Comparison of ENCODE assay signal across 8 mouse cellular contexts in genomic region chr4:45941628-45942044, GRCm38 (mm10). TPM values are rescaled to one million over a fixed set of nuclear protein-coding genes. Genes with fewer than 3 reads are reported as not detected.
DNase-seq lines count a peak whose midpoint lies in the region; ATAC-seq and TF ChIP-seq lines count a peak whose summit lies in the region.

No protein-coding gene starts in this region.

- no peak overlapping the region for H3K9ac ChIP-seq in heart, adult 2 months (ENCODE audit: low read depth, low read length)
- no peak overlapping the region for H3K9ac ChIP-seq in liver, embryonic 12.5 days

- ATAC-seq in liver, embryonic 12.5 days, result no peak
- peak; percentile 62 for ATAC-seq in monocyte, adult 5-6 weeks (replicated peaks; ENCODE audit: insufficient number of reproducible peaks, low FRiP score, low TSS enrichment, poor library complexity, severe bottlenecking)

- WGBS in heart, adult 2 months, result 17% methylated on average over 13 of the region's 13 CpGs
- 18% methylated on average over 13 of the region's 13 CpGs for WGBS in kidney, adult 2 months
- WGBS in liver, embryonic 12.5 days (ENCODE audit: insufficient replicate concordance), result 16% methylated on average over 13 of the region's 13 CpGs

- DNase-seq in A20 (ENCODE audit: low read depth, low spot score) (peak; percentile 32), MN1 (ENCODE audit: low spot score) (peak; percentile 17)
- peak; percentile 39 to 67 for DNase-seq in heart, adult 2 months
- DNase-seq in kidney, adult 2 months, result peak; percentile 41
- peak; percentile 59 for DNase-seq in thymus, postnatal 14 days

- H3K36me3 ChIP-seq in heart, adult 2 months (ENCODE audit: control insufficient read depth, insufficient read depth, low read length), result no peaks in the 10 kb centered on the region
- H3K36me3 ChIP-seq in kidney, adult 2 months (ENCODE audit: control insufficient read depth, insufficient read depth, low read length), result no peaks in the 10 kb centered on the region
- H3K36me3 ChIP-seq in liver, embryonic 12.5 days, result no peaks in the 10 kb centered on the region

- H3K4me1 ChIP-seq in cortical plate, adult 2 months (ENCODE audit: control insufficient read depth, insufficient read depth, low read length), result no peaks in the 10 kb centered on the region
- no peaks in the 10 kb centered on the region for H3K4me1 ChIP-seq in heart, adult 2 months (ENCODE audit: control insufficient read depth, insufficient read depth, low read length)
- H3K4me1 ChIP-seq in kidney, adult 2 months (ENCODE audit: control insufficient read depth, insufficient read depth, low read length), result no peaks in the 10 kb centered on the region
- 0 out of 2 replicates have a peak, but pooled peaks cover 6% of the 10 kb centered on the region for H3K4me1 ChIP-seq in liver, embryonic 12.5 days

- no peak overlapping the region for H3K4me3 ChIP-seq in cortical plate, adult 2 months (ENCODE audit: insufficient read depth, low read length)
- H3K4me3 ChIP-seq in heart, adult 2 months, result no peak overlapping the region
- no peak overlapping the region for H3K4me3 ChIP-seq in kidney, adult 2 months (ENCODE audit: insufficient read depth, low read depth, low read length)
- no peak overlapping the region for H3K4me3 ChIP-seq in liver, embryonic 12.5 days

- no peaks in the 10 kb centered on the region for H3K27me3 ChIP-seq in heart, adult 2 months (ENCODE audit: control insufficient read depth, insufficient read depth, low read length)
- no peaks in the 10 kb centered on the region for H3K27me3 ChIP-seq in kidney, adult 2 months (replicated peaks; ENCODE audit: control insufficient read depth, insufficient read depth, low read length)
- 0 out of 2 replicates have a peak, but pooled peaks cover 13% of the 10 kb centered on the region for H3K27me3 ChIP-seq in liver, embryonic 12.5 days (replicated peaks)

- H3K9me3 ChIP-seq in liver, embryonic 12.5 days (replicated peaks), result no peaks in the 10 kb centered on the region

- no peak for TF ChIP-seq EP300 in heart, adult 2 months (IDR thresholded peaks at IDR 0.05; ENCODE audit: insufficient read depth, low read depth, low read length)

- no peak overlapping the region for H3K27ac ChIP-seq in cortical plate, adult 2 months (ENCODE audit: insufficient read depth, low read length)
- H3K27ac ChIP-seq in heart, adult 2 months, result no peak overlapping the region
- no peak overlapping the region for H3K27ac ChIP-seq in kidney, adult 2 months (ENCODE audit: insufficient read depth, low read depth, low read length)
- H3K27ac ChIP-seq in liver, embryonic 12.5 days, result no peak overlapping the region

- intact Hi-C loops in heart, adult 2 months (cut with DNase I), result loop anchor here (1.0 to 5.0 kb wide), 3 partner anchors 66 to 185 kb away; no protein-coding TSS in a partner anchor

- no peaks in the 10 kb centered on the region for H3K79me2 ChIP-seq in heart, adult 2 months (replicated peaks; ENCODE audit: control insufficient read depth, insufficient read depth, low read length)

- no peak for TF ChIP-seq POLR2A in cortical plate, adult 2 months (IDR thresholded peaks at IDR 0.05; ENCODE audit: extremely low read depth, insufficient read depth, low read length)
- TF ChIP-seq POLR2A in heart, adult 2 months (IDR thresholded peaks at IDR 0.05; ENCODE audit: insufficient read depth, low read depth, low read length), result no peak
- TF ChIP-seq POLR2A in kidney, adult 2 months (IDR thresholded peaks at IDR 0.05; ENCODE audit: low read depth, low read length), result no peak

- H3K4me2 ChIP-seq in liver, embryonic 12.5 days, result peak overlapping the region; percentile 41; the same call in 1 of the 2 replicates

- TF ChIP-seq CTCF in cortical plate, adult 2 months (IDR thresholded peaks at IDR 0.05; ENCODE audit: extremely low read depth, insufficient read depth, low read length), result peak; percentile 67
- peak; percentile 90 for TF ChIP-seq CTCF in heart, adult 2 months (IDR thresholded peaks at IDR 0.05)
- TF ChIP-seq CTCF in kidney, adult 2 months (conservative IDR thresholded peaks at IDR 0.05; ENCODE audit: insufficient read depth, insufficient read length, low read depth, low read length), result peak; percentile 82

RNA-seq across cellular contexts. Expression of gene Tdrd7, which starts 23.5 kb away (rescaled TPM):
- polyA plus RNA-seq in cortical plate, adult 2 months (2012; rRNA removed), result 28.9 and 29.5 TPM in 2 replicates
- total RNA-seq in heart, adult 2 months (2021), result 10 to 100 TPM; 11.2 to 12.6 TPM
- 6.2 and 11.4 TPM in 2 replicates for polyA plus RNA-seq in heart, adult 2 months (2012; rRNA removed)
- 13.2 and 19.1 TPM in 2 replicates for polyA plus RNA-seq in kidney, adult 2 months (2012; rRNA removed)
- polyA plus RNA-seq in liver, embryonic 12.5 days (2016; fragmentation: Nextera tagmentation; extraction: Ambion mirVana), result 6.5 and 9.8 TPM in 2 replicates
- total RNA-seq in monocyte, adult 5-6 weeks (2017), result 34.6 to 58.1 TPM (median 48.0 TPM) in 3 replicates

RNA-seq across cellular contexts. Expression of gene Ccdc180, which starts 51.5 kb away (rescaled TPM):
- polyA plus RNA-seq in cortical plate, adult 2 months (2012; rRNA removed), result 0.08 and 0.52 TPM in 2 replicates
- total RNA-seq in heart, adult 2 months (2021), result not detected
- 0.20 TPM in 1 of 2 replicates, not detected in the other for polyA plus RNA-seq in heart, adult 2 months (2012; rRNA removed)
- polyA plus RNA-seq in kidney, adult 2 months (2012; rRNA removed), result 0.17 and 0.34 TPM in 2 replicates
- polyA plus RNA-seq in liver, embryonic 12.5 days (2016; fragmentation: Nextera tagmentation; extraction: Ambion mirVana), result 0.12 and 0.13 TPM in 2 replicates
- 0.10 to 0.21 TPM in 2 of 3 replicates, not detected in the other for total RNA-seq in monocyte, adult 5-6 weeks (2017)
